Mouse (Mus musculus): ENCODE measurements around the gene Wrap73. TPM values are rescaled to one million over a fixed set of nuclear protein-coding genes. Genes with fewer than 3 reads are reported as not detected.

Wrap73 gene
- polyA plus RNA-seq, 1 experiment from 2014 or later, result 41.9 TPM

GRCm38 (mm10) chr4:154188948-154189347 lies 46.8 kb downstream of the Wrap73 start:
- Histone ChIP-seq H3K4me3 (replicated peaks) (no peak overlapping the region), H3K9me3 (replicated peaks) (no peaks in the 10 kb centered on the region), H3K27me3 (replicated peaks) (no peaks in the 10 kb centered on the region), H3K36me3 (no peaks in the 10 kb centered on the region), H3K9ac (replicated peaks) (no peak overlapping the region), H3K27ac (replicated peaks) (no peak overlapping the region), H3K4me2 (no peak overlapping the region), H3K4me1 (no peaks in the 10 kb centered on the region)
- ATAC-seq (ENCODE audit: low FRiP score), result no peak
- WGBS, result 78% methylated on average over 8 of the region's 8 CpGs

- 68% methylated on average over 6 of the region's 6 CpGs for WGBS
- H3K9me3 ChIP-seq (replicated peaks), result no peaks in the 10 kb centered on the region
- H3K9ac ChIP-seq (replicated peaks), result no peak overlapping the region
- no peaks in the 10 kb centered on the region for H3K27me3 ChIP-seq (replicated peaks)
- peaks cover 8% of the 10 kb centered on the region for H3K4me1 ChIP-seq
- no peak for ATAC-seq (ENCODE audit: low FRiP score)
- H3K27ac ChIP-seq (replicated peaks), result no peak overlapping the region
- no peak overlapping the region for H3K4me2 ChIP-seq
- H3K36me3 ChIP-seq, result no peaks in the 10 kb centered on the region
- no peak overlapping the region for H3K4me3 ChIP-seq (replicated peaks)
Observed at GRCm38 (mm10) chr4:154197961-154198360, 55.8 kb downstream of the Wrap73 start.

- no peak overlapping the region for H3K4me2 ChIP-seq
- no peaks in the 10 kb centered on the region for H3K36me3 ChIP-seq
- H3K27ac ChIP-seq (replicated peaks), result no peak overlapping the region
- peaks cover 8% of the 10 kb centered on the region for H3K4me1 ChIP-seq
- 23% methylated on average over 7 of the region's 7 CpGs for WGBS
- H3K9ac ChIP-seq (replicated peaks), result no peak overlapping the region
- H3K4me3 ChIP-seq (replicated peaks), result no peak overlapping the region
- H3K27me3 ChIP-seq (replicated peaks), result no peaks in the 10 kb centered on the region
- no peak for ATAC-seq (ENCODE audit: low FRiP score)
- H3K9me3 ChIP-seq (replicated peaks), result no peaks in the 10 kb centered on the region
Observed at GRCm38 (mm10) chr4:154198377-154198961, 56.3 kb downstream of the Wrap73 start.

GRCm38 (mm10) chr4:154201511-154201910 lies 59.3 kb downstream of the Wrap73 start:
- Histone ChIP-seq H3K27me3 (replicated peaks) (no peaks in the 10 kb centered on the region), H3K4me2 (no peak overlapping the region), H3K9me3 (replicated peaks) (no peaks in the 10 kb centered on the region), H3K36me3 (no peaks in the 10 kb centered on the region), H3K9ac (replicated peaks) (no peak overlapping the region), H3K4me3 (replicated peaks) (no peak overlapping the region), H3K4me1 (peaks cover 10% of the 10 kb centered on the region), H3K27ac (replicated peaks) (no peak overlapping the region)
- 38% methylated on average over 5 of the region's 5 CpGs for WGBS
- no peak for ATAC-seq (ENCODE audit: low FRiP score)

- Histone ChIP-seq H3K4me3 (replicated peaks) (no peak overlapping the region), H3K36me3 (no peaks in the 10 kb centered on the region), H3K9ac (replicated peaks) (no peak overlapping the region), H3K27ac (replicated peaks) (no peak overlapping the region), H3K27me3 (replicated peaks) (no peaks in the 10 kb centered on the region), H3K4me1 (peaks cover 5% of the 10 kb centered on the region), H3K9me3 (replicated peaks) (no peaks in the 10 kb centered on the region), H3K4me2 (no peak overlapping the region)
- ATAC-seq (ENCODE audit: low FRiP score), result no peak
- 74% methylated on average over 7 of the region's 7 CpGs for WGBS
Observed at GRCm38 (mm10) chr4:154204532-154204931, 62.4 kb downstream of the Wrap73 start.

- Histone ChIP-seq H3K9ac (replicated peaks) (no peak overlapping the region), H3K4me3 (replicated peaks) (no peak overlapping the region), H3K4me2 (no peak overlapping the region), H3K27me3 (replicated peaks) (no peaks in the 10 kb centered on the region), H3K9me3 (replicated peaks) (no peaks in the 10 kb centered on the region), H3K4me1 (peaks cover 5% of the 10 kb centered on the region), H3K36me3 (no peaks in the 10 kb centered on the region), H3K27ac (replicated peaks) (no peak overlapping the region)
- no peak for ATAC-seq (ENCODE audit: low FRiP score)
- WGBS, result 76% methylated on average over 5 of the region's 5 CpGs
Observed at GRCm38 (mm10) chr4:154205392-154205791, 63.2 kb downstream of the Wrap73 start.

GRCm38 (mm10) chr4:154207261-154207660 lies 65.1 kb downstream of the Wrap73 start:
- H3K27me3 ChIP-seq (replicated peaks), result no peaks in the 10 kb centered on the region
- no peak overlapping the region for H3K27ac ChIP-seq (replicated peaks)
- H3K4me2 ChIP-seq, result no peak overlapping the region
- H3K4me1 ChIP-seq, result peaks cover 5% of the 10 kb centered on the region
- no peaks in the 10 kb centered on the region for H3K9me3 ChIP-seq (replicated peaks)
- peak; percentile 55; the same call in 1 of the 2 replicates for ATAC-seq (ENCODE audit: low FRiP score)
- WGBS, result 15% methylated on average over 5 of the region's 5 CpGs
- no peak overlapping the region for H3K4me3 ChIP-seq (replicated peaks)
- H3K9ac ChIP-seq (replicated peaks), result no peak overlapping the region
- no peaks in the 10 kb centered on the region for H3K36me3 ChIP-seq

- Histone ChIP-seq H3K4me2 (no peak overlapping the region), H3K27ac (replicated peaks) (no peak overlapping the region), H3K9me3 (replicated peaks) (no peaks in the 10 kb centered on the region), H3K27me3 (replicated peaks) (no peaks in the 10 kb centered on the region), H3K4me3 (replicated peaks) (no peak overlapping the region), H3K4me1 (peaks cover 5% of the 10 kb centered on the region), H3K36me3 (no peaks in the 10 kb centered on the region), H3K9ac (replicated peaks) (no peak overlapping the region)
- 76% methylated on average over 6 of the region's 6 CpGs for WGBS
- no peak for ATAC-seq (ENCODE audit: low FRiP score)
Observed at GRCm38 (mm10) chr4:154209054-154209453, 66.9 kb downstream of the Wrap73 start.

- Histone ChIP-seq H3K4me2 (no peak overlapping the region), H3K27ac (replicated peaks) (no peak overlapping the region), H3K4me1 (peaks cover 3% of the 10 kb centered on the region), H3K9ac (replicated peaks) (no peak overlapping the region), H3K9me3 (replicated peaks) (no peaks in the 10 kb centered on the region), H3K36me3 (no peaks in the 10 kb centered on the region), H3K4me3 (replicated peaks) (no peak overlapping the region), H3K27me3 (replicated peaks) (no peaks in the 10 kb centered on the region)
- WGBS, result 25% methylated on average over 3 of the region's 3 CpGs
- no peak for ATAC-seq (ENCODE audit: low FRiP score)
Observed at GRCm38 (mm10) chr4:154209825-154210224, 67.7 kb downstream of the Wrap73 start.

GRCm38 (mm10) chr4:154211459-154211858 lies 69.3 kb downstream of the Wrap73 start:
- H3K27ac ChIP-seq (replicated peaks), result no peak overlapping the region
- H3K36me3 ChIP-seq, result no peaks in the 10 kb centered on the region
- peaks cover 3% of the 10 kb centered on the region for H3K4me1 ChIP-seq
- H3K4me2 ChIP-seq, result no peak overlapping the region
- no peak overlapping the region for H3K9ac ChIP-seq (replicated peaks)
- no peak overlapping the region for H3K4me3 ChIP-seq (replicated peaks)
- no peak for ATAC-seq (ENCODE audit: low FRiP score)
- WGBS, result 80% methylated on average over 13 of the region's 13 CpGs
- H3K9me3 ChIP-seq (replicated peaks), result no peaks in the 10 kb centered on the region
- H3K27me3 ChIP-seq (replicated peaks), result no peaks in the 10 kb centered on the region

- no peaks in the 10 kb centered on the region for H3K9me3 ChIP-seq (replicated peaks)
- H3K4me3 ChIP-seq (replicated peaks), result no peak overlapping the region
- no peaks in the 10 kb centered on the region for H3K36me3 ChIP-seq
- no peak overlapping the region for H3K27ac ChIP-seq (replicated peaks)
- H3K9ac ChIP-seq (replicated peaks), result no peak overlapping the region
- 68% methylated on average over 7 of the region's 7 CpGs for WGBS
- H3K27me3 ChIP-seq (replicated peaks), result no peaks in the 10 kb centered on the region
- no peak for ATAC-seq (ENCODE audit: low FRiP score)
- H3K4me1 ChIP-seq, result no peaks in the 10 kb centered on the region
- H3K4me2 ChIP-seq, result no peak overlapping the region
Observed at GRCm38 (mm10) chr4:154213586-154213985, 71.4 kb downstream of the Wrap73 start.

GRCm38 (mm10) chr4:154214075-154214474 lies 71.9 kb downstream of the Wrap73 start:
- 16% methylated on average over 5 of the region's 5 CpGs for WGBS
- H3K4me1 ChIP-seq, result no peaks in the 10 kb centered on the region
- no peaks in the 10 kb centered on the region for H3K27me3 ChIP-seq (replicated peaks)
- no peak overlapping the region for H3K27ac ChIP-seq (replicated peaks)
- no peak overlapping the region for H3K9ac ChIP-seq (replicated peaks)
- ATAC-seq (ENCODE audit: low FRiP score), result no peak
- no peaks in the 10 kb centered on the region for H3K9me3 ChIP-seq (replicated peaks)
- H3K4me3 ChIP-seq (replicated peaks), result no peak overlapping the region
- no peak overlapping the region for H3K4me2 ChIP-seq
- no peaks in the 10 kb centered on the region for H3K36me3 ChIP-seq

Data from neural tube, embryonic 15.5 days (tissue).